Mouse (Mus musculus): Measurements from ENCODE around the gene Tigd3. TPM values are rescaled to one million over a fixed set of nuclear protein-coding genes. Genes with fewer than 3 reads are reported as not detected.

Tigd3 gene
- 0.60 TPM for polyA plus RNA-seq (2014; fragmentation: Illumina TruSeq; extraction: RNeasy Lipid Tissue Mini Kit (QIAGEN cat#74804); ENCODE audit: insufficient read depth, low read depth, low replicate concordance)

GRCm38 (mm10) chr19:5894002-5894678 is at the start of gene Tigd3:
TSS of gene Tigd3 (minus strand) at chr19:5894149.

GRCm38 (mm10) chr19:5924713-5925093 is 30.8 kb upstream of the Tigd3 start, which contains the start of gene Cdc42ep2:
TSS of gene Cdc42ep2 (minus strand) at chr19:5924816.

GRCm38 (mm10) chr19:5913007-5913719 is 19.2 kb upstream of the Tigd3 start, which contains the start of gene Dpf2:
TSS of gene Dpf2 (minus strand) at chr19:5913010.

GRCm38 (mm10) chr19:5877618-5878361 is 16.2 kb downstream of the Tigd3 start, which contains the start of gene Slc25a45:
TSS of gene Slc25a45 (plus strand) at chr19:5877808.

GRCm38 (mm10) chr19:5874969-5875480 is 18.9 kb downstream of the Tigd3 start, which contains the start of gene Frmd8:
TSS of gene Frmd8 (minus strand) at chr19:5875274.

Other genes with a start within 250 kb of the Tigd3 start
- gene Sipa1, start 230.4 kb downstream of the Tigd3 start, polyA plus RNA-seq (2014; fragmentation: Illumina TruSeq; extraction: RNeasy Lipid Tissue Mini Kit (QIAGEN cat#74804); ENCODE audit: insufficient read depth, low read depth, low replicate concordance): 35.8 TPM
- gene Map3k11, start 205.4 kb downstream of the Tigd3 start, polyA plus RNA-seq (2014; fragmentation: Illumina TruSeq; extraction: RNeasy Lipid Tissue Mini Kit (QIAGEN cat#74804); ENCODE audit: insufficient read depth, low read depth, low replicate concordance): 39.2 TPM
- 19.6 TPM for gene Pcnx3, start 205.2 kb downstream of the Tigd3 start, polyA plus RNA-seq (2014; fragmentation: Illumina TruSeq; extraction: RNeasy Lipid Tissue Mini Kit (QIAGEN cat#74804); ENCODE audit: insufficient read depth, low read depth, low replicate concordance)
- gene Kcnk7, start 189.8 kb downstream of the Tigd3 start, polyA plus RNA-seq (2014; fragmentation: Illumina TruSeq; extraction: RNeasy Lipid Tissue Mini Kit (QIAGEN cat#74804); ENCODE audit: insufficient read depth, low read depth, low replicate concordance): 0.92 TPM
- 25.1 TPM for gene Ehbp1l1, start 167.8 kb downstream of the Tigd3 start, polyA plus RNA-seq (2014; fragmentation: Illumina TruSeq; extraction: RNeasy Lipid Tissue Mini Kit (QIAGEN cat#74804); ENCODE audit: insufficient read depth, low read depth, low replicate concordance)
- gene Fam89b, start 164.5 kb downstream of the Tigd3 start, polyA plus RNA-seq (2014; fragmentation: Illumina TruSeq; extraction: RNeasy Lipid Tissue Mini Kit (QIAGEN cat#74804); ENCODE audit: insufficient read depth, low read depth, low replicate concordance): 59.0 TPM
- gene Ltbp3, start 153.2 kb downstream of the Tigd3 start, polyA plus RNA-seq (2014; fragmentation: Illumina TruSeq; extraction: RNeasy Lipid Tissue Mini Kit (QIAGEN cat#74804); ENCODE audit: insufficient read depth, low read depth, low replicate concordance): 48.4 TPM
- gene Scyl1, start 122.7 kb downstream of the Tigd3 start, polyA plus RNA-seq (2014; fragmentation: Illumina TruSeq; extraction: RNeasy Lipid Tissue Mini Kit (QIAGEN cat#74804); ENCODE audit: insufficient read depth, low read depth, low replicate concordance): 45.0 TPM
- 15.0 TPM for gene Frmd8, start 18.9 kb downstream of the Tigd3 start, polyA plus RNA-seq (2014; fragmentation: Illumina TruSeq; extraction: RNeasy Lipid Tissue Mini Kit (QIAGEN cat#74804); ENCODE audit: insufficient read depth, low read depth, low replicate concordance)
- gene Slc25a45, start 16.3 kb downstream of the Tigd3 start, polyA plus RNA-seq (2014; fragmentation: Illumina TruSeq; extraction: RNeasy Lipid Tissue Mini Kit (QIAGEN cat#74804); ENCODE audit: insufficient read depth, low read depth, low replicate concordance): 10.0 TPM
- 39.4 TPM for gene Dpf2, start 18.9 kb upstream of the Tigd3 start, polyA plus RNA-seq (2014; fragmentation: Illumina TruSeq; extraction: RNeasy Lipid Tissue Mini Kit (QIAGEN cat#74804); ENCODE audit: insufficient read depth, low read depth, low replicate concordance)
- 15.7 TPM for gene Cdc42ep2, start 30.7 kb upstream of the Tigd3 start, polyA plus RNA-seq (2014; fragmentation: Illumina TruSeq; extraction: RNeasy Lipid Tissue Mini Kit (QIAGEN cat#74804); ENCODE audit: insufficient read depth, low read depth, low replicate concordance)
- gene Pola2, start 70.1 kb upstream of the Tigd3 start, polyA plus RNA-seq (2014; fragmentation: Illumina TruSeq; extraction: RNeasy Lipid Tissue Mini Kit (QIAGEN cat#74804); ENCODE audit: insufficient read depth, low read depth, low replicate concordance): 10.7 TPM
- gene Slc22a20, start 92.0 kb upstream of the Tigd3 start, polyA plus RNA-seq (2014; fragmentation: Illumina TruSeq; extraction: RNeasy Lipid Tissue Mini Kit (QIAGEN cat#74804); ENCODE audit: insufficient read depth, low read depth, low replicate concordance): not detected
- 30.1 TPM for gene Capn1, start 121.7 kb upstream of the Tigd3 start, polyA plus RNA-seq (2014; fragmentation: Illumina TruSeq; extraction: RNeasy Lipid Tissue Mini Kit (QIAGEN cat#74804); ENCODE audit: insufficient read depth, low read depth, low replicate concordance)
- 23.8 TPM for gene Syvn1, start 152.4 kb upstream of the Tigd3 start, polyA plus RNA-seq (2014; fragmentation: Illumina TruSeq; extraction: RNeasy Lipid Tissue Mini Kit (QIAGEN cat#74804); ENCODE audit: insufficient read depth, low read depth, low replicate concordance)
- 25.9 TPM for gene Mrpl49, start 163.6 kb upstream of the Tigd3 start, polyA plus RNA-seq (2014; fragmentation: Illumina TruSeq; extraction: RNeasy Lipid Tissue Mini Kit (QIAGEN cat#74804); ENCODE audit: insufficient read depth, low read depth, low replicate concordance)
- gene Fau, start 163.7 kb upstream of the Tigd3 start, polyA plus RNA-seq (2014; fragmentation: Illumina TruSeq; extraction: RNeasy Lipid Tissue Mini Kit (QIAGEN cat#74804); ENCODE audit: insufficient read depth, low read depth, low replicate concordance): 2,086 TPM
- 21.2 TPM for gene Znhit2, start 167.0 kb upstream of the Tigd3 start, polyA plus RNA-seq (2014; fragmentation: Illumina TruSeq; extraction: RNeasy Lipid Tissue Mini Kit (QIAGEN cat#74804); ENCODE audit: insufficient read depth, low read depth, low replicate concordance)
- 10.4 TPM for gene Tm7sf2, start 174.2 kb upstream of the Tigd3 start, polyA plus RNA-seq (2014; fragmentation: Illumina TruSeq; extraction: RNeasy Lipid Tissue Mini Kit (QIAGEN cat#74804); ENCODE audit: insufficient read depth, low read depth, low replicate concordance)
- 30.5 TPM for gene Vps51, start 183.1 kb upstream of the Tigd3 start, polyA plus RNA-seq (2014; fragmentation: Illumina TruSeq; extraction: RNeasy Lipid Tissue Mini Kit (QIAGEN cat#74804); ENCODE audit: insufficient read depth, low read depth, low replicate concordance)
- not detected for gene Tmem262, start 185.9 kb upstream of the Tigd3 start, polyA plus RNA-seq (2014; fragmentation: Illumina TruSeq; extraction: RNeasy Lipid Tissue Mini Kit (QIAGEN cat#74804); ENCODE audit: insufficient read depth, low read depth, low replicate concordance)
- gene Gm28374, start 188.1 kb upstream of the Tigd3 start, polyA plus RNA-seq (2014; fragmentation: Illumina TruSeq; extraction: RNeasy Lipid Tissue Mini Kit (QIAGEN cat#74804); ENCODE audit: insufficient read depth, low read depth, low replicate concordance): not detected
- 30.3 TPM for gene Zfpl1, start 190.8 kb upstream of the Tigd3 start, polyA plus RNA-seq (2014; fragmentation: Illumina TruSeq; extraction: RNeasy Lipid Tissue Mini Kit (QIAGEN cat#74804); ENCODE audit: insufficient read depth, low read depth, low replicate concordance)
- 0.73 TPM for gene Cdca5, start 190.8 kb upstream of the Tigd3 start, polyA plus RNA-seq (2014; fragmentation: Illumina TruSeq; extraction: RNeasy Lipid Tissue Mini Kit (QIAGEN cat#74804); ENCODE audit: insufficient read depth, low read depth, low replicate concordance)
- gene AC131692.1, start 200.3 kb upstream of the Tigd3 start, polyA plus RNA-seq (2014; fragmentation: Illumina TruSeq; extraction: RNeasy Lipid Tissue Mini Kit (QIAGEN cat#74804); ENCODE audit: insufficient read depth, low read depth, low replicate concordance): not detected
- not detected for gene Naaladl1, start 211.6 kb upstream of the Tigd3 start, polyA plus RNA-seq (2014; fragmentation: Illumina TruSeq; extraction: RNeasy Lipid Tissue Mini Kit (QIAGEN cat#74804); ENCODE audit: insufficient read depth, low read depth, low replicate concordance)
- gene Sac3d1, start 224.5 kb upstream of the Tigd3 start, polyA plus RNA-seq (2014; fragmentation: Illumina TruSeq; extraction: RNeasy Lipid Tissue Mini Kit (QIAGEN cat#74804); ENCODE audit: insufficient read depth, low read depth, low replicate concordance): 9.6 TPM
- 19.4 TPM for gene Snx15, start 234.2 kb upstream of the Tigd3 start, polyA plus RNA-seq (2014; fragmentation: Illumina TruSeq; extraction: RNeasy Lipid Tissue Mini Kit (QIAGEN cat#74804); ENCODE audit: insufficient read depth, low read depth, low replicate concordance)
- gene Batf2, start 246.8 kb upstream of the Tigd3 start, polyA plus RNA-seq (2014; fragmentation: Illumina TruSeq; extraction: RNeasy Lipid Tissue Mini Kit (QIAGEN cat#74804); ENCODE audit: insufficient read depth, low read depth, low replicate concordance): 4.7 TPM
- gene Arl2, start 247.4 kb upstream of the Tigd3 start, polyA plus RNA-seq (2014; fragmentation: Illumina TruSeq; extraction: RNeasy Lipid Tissue Mini Kit (QIAGEN cat#74804); ENCODE audit: insufficient read depth, low read depth, low replicate concordance): 47.3 TPM